Mouse (Mus musculus) small intestine, adult 2 months (tissue): ENCODE results near the gene Zbp1. TPM values are rescaled to one million over a fixed set of nuclear protein-coding genes. Genes with fewer than 3 reads are reported as not detected.

Experiments used
- H3K27ac ChIP-seq: fragments of 200-500 bp; 2 replicates; pipeline ENCODE4 v1.5.1; 2012; ENCODE audit warnings: low read depth, low read length, control low read depth, inconsistent platforms; ENCODE audit not compliant: insufficient read depth
- H3K27me3 ChIP-seq: fragments of 200-500 bp; 2 replicates; pipeline ENCODE4 v1.6.1; 2012; ENCODE audit warnings: mild to moderate bottlenecking, moderate library complexity, low read length, inconsistent platforms; ENCODE audit not compliant: control insufficient read depth, insufficient read depth
- H3K36me3 ChIP-seq: fragments of 200-500 bp; 2 replicates; pipeline ENCODE4 v1.6.1; 2012; ENCODE audit warnings: mild to moderate bottlenecking, low read length, control low read depth, inconsistent platforms; ENCODE audit not compliant: control insufficient read depth, insufficient read depth
- H3K4me1 ChIP-seq: fragments of 200-500 bp; 2 replicates; pipeline ENCODE4 v1.6.1; 2012; ENCODE audit warnings: low read length, inconsistent platforms, mixed read lengths; ENCODE audit not compliant: control insufficient read depth, insufficient read depth, insufficient read length
- H3K4me3 ChIP-seq: fragments of 200-500 bp; 2 replicates; pipeline ENCODE4 v1.5.1; 2012; ENCODE audit warnings: low read depth, mild to moderate bottlenecking, control low read depth, inconsistent platforms, low read length, moderate library complexity
- CTCF ChIP-seq: fragments of 200-500 bp; IDR thresholded peaks from 2 replicates; pipeline ENCODE4 v1.5.1; 2012; ENCODE audit warnings: low read depth, mild to moderate bottlenecking, control low read depth, inconsistent platforms, low read length, moderate library complexity, mixed read lengths; ENCODE audit not compliant: insufficient replicate concordance, insufficient read length; ENCODE audit errors: extremely low read depth
- POLR2A ChIP-seq: fragments of 200-500 bp; IDR thresholded peaks from 2 replicates; pipeline ENCODE4 v1.6.1; 2012; ENCODE audit warnings: low read depth, mild to moderate bottlenecking, control low read depth, inconsistent platforms, low read length, moderate library complexity
- WGBS: fragments of 180-500 bp; shearing (Covaris S2); methylation state at CpG from one replicate; pipeline ENCODE4 v1.1.7; 2018; 5-methylcytosine and 5-hydroxymethylcytosine counted together
- polyA plus RNA-seq: library from polyadenylated mRNA; depleted of rRNA; stranded (reverse); fragments of >200 nt; gene quantifications from 2 replicates; pipeline ENCODE4 v1.2.3, GENCODE M21; 2012; rRNA removed

Gene Zbp1
- polyA plus RNA-seq, 1 experiment = 51.0 TPM

DNA sequence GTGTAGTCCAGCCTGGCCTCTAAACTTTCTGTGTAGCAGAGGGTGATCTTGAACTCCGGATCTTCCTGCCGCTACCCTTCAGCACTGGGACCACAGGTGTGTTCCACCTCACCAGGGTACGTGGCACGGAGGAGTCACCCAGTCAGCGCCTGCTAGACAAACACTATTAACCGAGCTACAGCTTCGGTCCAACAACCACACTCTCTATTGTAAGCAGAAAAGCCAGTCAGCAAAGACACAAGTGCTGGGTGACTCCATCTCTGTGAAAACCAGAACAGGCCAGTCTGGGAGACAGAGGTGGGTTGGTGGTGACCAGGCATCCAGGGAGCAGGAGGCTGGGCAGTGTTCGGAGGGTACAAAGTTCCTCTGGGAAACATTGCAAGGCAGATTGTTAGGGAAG is 55.3 kb downstream of the Zbp1 start:
- Histone ChIP-seq H3K4me1 (peaks cover 11% of the 10 kb centered on the region), H3K27me3 (no peaks in the 10 kb centered on the region), H3K27ac (no peak overlapping the region), H3K4me3 (no peak overlapping the region), H3K36me3 (no peaks in the 10 kb centered on the region)
- TF ChIP-seq CTCF = no peak
- no peak for TF ChIP-seq POLR2A
- WGBS = 44% methylated on average over 8 of the region's 8 CpGs

DNA sequence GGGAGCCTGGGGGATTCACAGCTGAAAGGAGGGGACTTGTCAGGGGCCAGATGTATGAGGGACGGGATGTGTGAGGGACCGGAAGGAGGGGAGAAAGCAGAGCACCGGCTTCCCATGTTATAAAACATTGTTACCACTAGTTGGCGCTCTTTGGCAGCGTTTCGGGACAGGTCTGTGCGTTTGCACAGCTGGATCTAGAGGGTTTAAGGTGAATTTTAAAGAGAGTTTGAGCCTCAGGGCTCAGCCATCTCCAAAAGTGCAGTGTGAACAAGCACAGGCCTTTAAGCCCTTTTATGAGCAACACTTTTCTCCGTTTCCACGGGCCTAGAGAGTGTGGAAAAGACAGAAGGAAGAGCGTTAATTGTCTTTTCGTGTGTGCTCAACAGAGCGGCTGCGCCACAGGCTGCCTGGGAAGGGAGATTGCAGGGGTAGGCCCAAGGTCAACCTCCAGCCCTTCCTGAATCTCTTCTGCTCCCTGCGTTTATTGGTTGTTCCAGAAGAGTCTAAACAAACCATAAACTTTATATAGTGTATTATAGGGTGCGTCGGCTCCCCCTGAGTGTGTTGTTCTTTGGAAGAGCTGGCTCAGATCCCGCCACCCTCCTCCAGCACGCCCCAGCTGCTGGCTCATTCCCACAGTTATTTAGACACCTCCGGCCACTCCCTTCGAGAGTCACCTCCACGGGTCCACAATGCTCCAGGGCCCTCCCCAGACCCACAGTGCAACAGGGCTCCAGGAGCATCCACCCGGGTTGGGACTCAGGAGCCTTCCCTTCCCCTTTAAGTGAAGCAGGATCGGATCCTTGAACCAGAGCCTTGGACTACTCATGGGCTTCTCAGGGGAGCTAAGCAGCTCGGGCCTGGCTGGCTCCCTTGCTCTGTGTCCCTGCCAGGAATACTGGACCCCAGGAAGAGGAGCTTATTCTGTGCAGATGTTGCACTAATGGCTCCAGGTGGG is 59.1 kb downstream of the Zbp1 start:
- TF ChIP-seq CTCF (peak; percentile 95; the same call in 1 of the 2 replicates), POLR2A (peak; percentile 50; the same call in 1 of the 2 replicates)
- Histone ChIP-seq H3K27ac (peak overlapping the region; percentile 78), H3K27me3 (no peaks in the 10 kb centered on the region), H3K4me3 (no peak overlapping the region; the same call in 1 of the 2 replicates), H3K4me1 (peaks cover 13% of the 10 kb centered on the region), H3K36me3 (peaks cover 27% of the 10 kb centered on the region)
- WGBS = 12% methylated on average over 24 of the region's 24 CpGs

DNA sequence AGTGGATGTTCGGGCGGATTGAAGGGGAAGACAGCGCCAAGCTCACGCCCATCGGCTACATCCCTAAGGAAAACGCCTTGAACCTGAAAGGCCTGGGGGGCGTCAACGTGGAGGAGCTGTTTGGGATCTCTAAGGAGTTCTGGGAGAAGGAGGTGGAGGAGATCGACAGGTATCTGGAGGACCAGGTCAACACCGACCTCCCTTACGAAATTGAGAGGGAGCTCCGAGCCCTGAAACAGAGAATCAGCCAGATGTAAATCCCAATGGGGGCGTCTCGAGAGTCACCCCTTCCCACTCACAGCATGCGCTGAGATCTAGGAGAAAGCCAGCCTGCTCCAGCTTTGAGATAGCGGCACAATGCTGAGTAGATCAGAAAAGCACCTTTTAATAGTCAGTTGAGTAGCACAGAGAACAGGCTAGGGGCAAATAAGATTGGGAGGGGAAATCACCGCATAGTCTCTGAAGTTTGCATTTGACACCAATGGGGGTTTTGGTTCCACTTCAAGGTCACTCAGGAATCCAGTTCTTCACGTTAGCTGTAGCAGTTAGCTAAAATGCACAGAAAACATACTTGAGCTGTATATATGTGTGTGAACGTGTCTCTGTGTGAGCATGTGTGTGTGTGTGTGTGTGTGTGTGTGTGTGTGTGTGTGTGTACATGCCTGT is 60.2 kb downstream of the Zbp1 start:
- Histone ChIP-seq H3K4me3 (peak overlapping the region; percentile 12; the same call in 1 of the 2 replicates), H3K4me1 (peaks cover 13% of the 10 kb centered on the region), H3K27ac (peak overlapping the region; percentile 14; the same call in 1 of the 2 replicates), H3K36me3 (peaks cover 30% of the 10 kb centered on the region), H3K27me3 (no peaks in the 10 kb centered on the region)
- WGBS = 90% methylated on average over 19 of the region's 19 CpGs
- no peak for TF ChIP-seq CTCF
- 0 out of 2 replicates have a peak, but pooled peaks have one; percentile 6 for TF ChIP-seq POLR2A

DNA sequence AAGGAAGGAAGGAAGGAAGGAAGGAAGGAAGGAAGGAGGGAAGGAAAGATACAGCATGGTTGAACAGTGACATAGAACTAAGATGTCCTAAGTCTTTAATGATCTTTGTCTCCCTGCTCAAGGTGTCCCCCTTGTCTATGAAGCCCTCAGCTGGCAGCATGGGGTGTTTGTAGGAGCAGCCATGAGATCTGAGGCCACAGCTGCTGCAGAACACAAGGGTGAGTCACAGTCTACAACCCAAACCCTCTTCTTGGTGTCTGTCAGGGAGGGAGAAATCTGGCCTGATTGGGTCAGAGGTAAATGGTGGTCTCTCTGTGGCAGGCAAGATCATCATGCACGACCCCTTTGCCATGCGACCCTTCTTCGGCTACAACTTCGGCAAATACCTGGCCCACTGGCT is 60.9 kb downstream of the Zbp1 start:
- peaks cover 15% of the 10 kb centered on the region for H3K4me1 ChIP-seq
- H3K36me3 ChIP-seq = peaks cover 30% of the 10 kb centered on the region
- TF ChIP-seq POLR2A (no peak), CTCF (no peak)
- H3K4me3 ChIP-seq = peak overlapping the region; percentile 12; the same call in 1 of the 2 replicates
- no peak overlapping the region for H3K27ac ChIP-seq
- H3K27me3 ChIP-seq = no peaks in the 10 kb centered on the region
- WGBS = 98% methylated on average over 4 of the region's 4 CpGs

- H3K27me3 ChIP-seq = no peaks in the 10 kb centered on the region
- H3K4me3 ChIP-seq = no peak overlapping the region
- TF ChIP-seq CTCF = no peak
- TF ChIP-seq POLR2A = no peak
- no peak overlapping the region for H3K27ac ChIP-seq
- peaks cover 30% of the 10 kb centered on the region for H3K36me3 ChIP-seq
- peaks cover 15% of the 10 kb centered on the region for H3K4me1 ChIP-seq
- WGBS = 45% methylated on average over 4 of the region's 4 CpGs
Observed at GRCm38 (mm10) chr2:173157376-173157775, 61.3 kb downstream of the Zbp1 start.

GRCm38 (mm10) chr2:173156923-173157322 is 61.8 kb downstream of the Zbp1 start:
- peaks cover 14% of the 10 kb centered on the region for H3K4me1 ChIP-seq
- peak overlapping the region; percentile 22 for H3K4me3 ChIP-seq
- TF ChIP-seq CTCF (no peak), POLR2A (no peak)
- no peak overlapping the region for H3K27ac ChIP-seq
- no peaks in the 10 kb centered on the region for H3K27me3 ChIP-seq
- peaks cover 30% of the 10 kb centered on the region for H3K36me3 ChIP-seq
- 91% methylated on average over 13 of the region's 13 CpGs for WGBS

Other genes with a start within 250 kb of the Zbp1 start
- 0.05 and 0.25 TPM in 2 replicates for gene Spo11, start 241.2 kb downstream of the Zbp1 start, polyA plus RNA-seq
- gene Rae1, start 218.8 kb downstream of the Zbp1 start, polyA plus RNA-seq = 20.5 and 33.1 TPM in 2 replicates
- 87.9 and 148 TPM in 2 replicates for gene Rbm38, start 198.4 kb downstream of the Zbp1 start, polyA plus RNA-seq
- 0.05 TPM in 1 of 2 replicates, not detected in the other for gene Ctcfl, start 99.4 kb downstream of the Zbp1 start, polyA plus RNA-seq
- 5.2 and 46.3 TPM in 2 replicates for gene Pck1, start 65.9 kb downstream of the Zbp1 start, polyA plus RNA-seq
- gene Pmepa1, start 57.6 kb upstream of the Zbp1 start, polyA plus RNA-seq = 58.9 and 93.7 TPM in 2 replicates